In the genomic region with DNA sequence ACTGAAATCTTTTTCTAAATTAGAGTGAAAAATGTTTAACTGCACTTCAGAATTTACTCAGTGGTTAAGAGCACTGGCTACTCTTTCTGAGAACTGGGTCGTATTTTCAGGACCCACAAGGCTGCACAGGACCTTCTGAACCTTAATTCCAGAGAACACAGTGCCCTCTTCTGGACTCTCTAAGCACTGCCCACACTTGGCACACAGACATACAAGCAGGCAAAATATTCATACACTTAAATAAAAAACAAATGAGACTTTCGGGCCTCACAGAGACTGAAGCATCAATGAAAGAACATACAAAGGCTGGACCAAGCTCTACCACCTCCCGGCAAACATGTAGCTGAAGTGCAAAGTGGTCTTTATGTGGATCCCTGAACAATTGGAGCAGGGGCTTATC, we compare ENCODE assay signal across 10 mouse cellular contexts.
DNase-seq lines count a peak whose midpoint lies in the region; ATAC-seq and TF ChIP-seq lines count a peak whose summit lies in the region.
"Had no signal": no experiment of that assay in that cellular context is flagged by ENCODE, and none has a peak within 500 bp of the region (broad histone marks: within the 10 kb centered on the region; RNA-seq: fewer than 3 reads in every experiment).

No protein-coding gene starts in this region.

- H3K36me3 ChIP-seq in hindbrain, embryonic 11.5 days (ENCODE audit: control insufficient read depth, insufficient read depth, low read length) = no peaks in the 10 kb centered on the region
- no peaks in the 10 kb centered on the region for H3K36me3 ChIP-seq in hindbrain, embryonic 13.5 days
- H3K36me3 ChIP-seq in midbrain, postnatal 0 days (ENCODE audit: insufficient read depth, low read length) = no peaks in the 10 kb centered on the region
- H3K36me3 ChIP-seq: lung, embryonic 15.5 days; stomach, embryonic 15.5 days had no signal

- H3K4me3 ChIP-seq in hindbrain, embryonic 11.5 days (ENCODE audit: low read depth, low read length) = no peak overlapping the region
- H3K4me3 ChIP-seq in hindbrain, embryonic 13.5 days = no peak overlapping the region
- no peak overlapping the region for H3K4me3 ChIP-seq in midbrain, postnatal 0 days (ENCODE audit: low read depth, low read length)
- H3K4me3 ChIP-seq: lung, embryonic 15.5 days; stomach, embryonic 15.5 days had no signal

- peak; percentile 57 for ATAC-seq in hindbrain, embryonic 11.5 days (ENCODE audit: low FRiP score)
- no peak for ATAC-seq in hindbrain, embryonic 13.5 days (ENCODE audit: low FRiP score)
- no peak for ATAC-seq in midbrain, postnatal 0 days (ENCODE audit: low FRiP score)
- ATAC-seq in megakaryocyte, adult 5-6 weeks (ENCODE audit: poor library complexity, severe bottlenecking) = no peak

- peak; percentile 57 for DNase-seq in hindbrain, embryonic 11.5 days (ENCODE audit: low spot score)
- peak; percentile 6 for DNase-seq in A20 (ENCODE audit: low read depth, low spot score)
- DNase-seq in adrenal gland, postnatal 14 days = peak; percentile 38
- DNase-seq in frontal cortex, postnatal 36 days (ENCODE audit: low spot score in 2 of 2) = peak; percentile 10 to 50
- peak; percentile 36 for DNase-seq in midbrain, postnatal 0 days (ENCODE audit: low spot score)
- no peak for DNase-seq in urinary bladder, postnatal 25 days (ENCODE audit: low spot score)

- H3K9ac ChIP-seq in hindbrain, embryonic 11.5 days (ENCODE audit: low read depth, low read length) = no peak overlapping the region
- H3K9ac ChIP-seq in hindbrain, embryonic 13.5 days = no peak overlapping the region
- no peak overlapping the region for H3K9ac ChIP-seq in midbrain, postnatal 0 days (replicated peaks; ENCODE audit: low read length, poor library complexity, severe bottlenecking)
- H3K9ac ChIP-seq: lung, embryonic 15.5 days; stomach, embryonic 15.5 days had no signal

- 55% methylated on average over 3 of the region's 3 CpGs for WGBS in hindbrain, embryonic 11.5 days
- 38% methylated on average over 3 of the region's 3 CpGs for WGBS in hindbrain, embryonic 13.5 days
- WGBS in midbrain, postnatal 0 days = 40% methylated on average over 3 of the region's 3 CpGs

- H3K9me3 ChIP-seq in hindbrain, embryonic 11.5 days (ENCODE audit: control insufficient read depth, low read length) = no peaks in the 10 kb centered on the region
- H3K9me3 ChIP-seq in hindbrain, embryonic 13.5 days = no peaks in the 10 kb centered on the region
- no peaks in the 10 kb centered on the region for H3K9me3 ChIP-seq in midbrain, postnatal 0 days (ENCODE audit: low read length)
- H3K9me3 ChIP-seq: lung, embryonic 15.5 days; stomach, embryonic 15.5 days had no signal

- peak; percentile 63 for TF ChIP-seq CTCF in midbrain, postnatal 0 days (IDR thresholded peaks at IDR 0.05)

- H3K27me3 ChIP-seq in hindbrain, embryonic 11.5 days (ENCODE audit: control insufficient read depth, insufficient read depth, low read length) = no peaks in the 10 kb centered on the region
- H3K27me3 ChIP-seq in hindbrain, embryonic 13.5 days = no peaks in the 10 kb centered on the region
- no peaks in the 10 kb centered on the region for H3K27me3 ChIP-seq in midbrain, postnatal 0 days (ENCODE audit: insufficient read depth, low read length)
- H3K27me3 ChIP-seq: lung, embryonic 15.5 days; stomach, embryonic 15.5 days had no signal

- H3K4me2 ChIP-seq in hindbrain, embryonic 11.5 days (replicated peaks; ENCODE audit: low read depth, low read length) = no peak overlapping the region
- no peak overlapping the region for H3K4me2 ChIP-seq in hindbrain, embryonic 13.5 days
- H3K4me2 ChIP-seq in midbrain, postnatal 0 days (ENCODE audit: low read depth, low read length, poor library complexity, severe bottlenecking) = no peak overlapping the region
- H3K4me2 ChIP-seq: lung, embryonic 15.5 days; stomach, embryonic 15.5 days had no signal

- H3K4me1 ChIP-seq in hindbrain, embryonic 11.5 days (replicated peaks; ENCODE audit: control insufficient read depth, insufficient read depth, low read length) = no peaks in the 10 kb centered on the region
- no peaks in the 10 kb centered on the region for H3K4me1 ChIP-seq in hindbrain, embryonic 13.5 days (replicated peaks)
- H3K4me1 ChIP-seq in midbrain, postnatal 0 days (ENCODE audit: insufficient read depth, low read length) = no peaks in the 10 kb centered on the region
- H3K4me1 ChIP-seq: lung, embryonic 15.5 days; stomach, embryonic 15.5 days had no signal

- no peak overlapping the region for H3K27ac ChIP-seq in hindbrain, embryonic 11.5 days (ENCODE audit: low read depth, low read length)
- no peak overlapping the region for H3K27ac ChIP-seq in hindbrain, embryonic 13.5 days
- no peak overlapping the region for H3K27ac ChIP-seq in midbrain, postnatal 0 days (ENCODE audit: low read depth, low read length)
- H3K27ac ChIP-seq: lung, embryonic 15.5 days; stomach, embryonic 15.5 days had no signal
